Mouse (Mus musculus) right cerebral cortex, adult 18-20 months (tissue): ENCODE measurements around the gene Oas1h.
A peak's percentile ranks its signal among the peaks of the same experiment; 100 is the strongest.
"Not testable (repeated sequence)": the region's sequence is repeated elsewhere in the genome, so short reads cannot be mapped to it uniquely, and the experiment has no call there.

Experiments
- DNase-seq: peaks from one replicate; pipeline ENCODE4 v3.0.0; 2022; ENCODE audit warnings: mixed read lengths

Oas1h gene

DNA sequence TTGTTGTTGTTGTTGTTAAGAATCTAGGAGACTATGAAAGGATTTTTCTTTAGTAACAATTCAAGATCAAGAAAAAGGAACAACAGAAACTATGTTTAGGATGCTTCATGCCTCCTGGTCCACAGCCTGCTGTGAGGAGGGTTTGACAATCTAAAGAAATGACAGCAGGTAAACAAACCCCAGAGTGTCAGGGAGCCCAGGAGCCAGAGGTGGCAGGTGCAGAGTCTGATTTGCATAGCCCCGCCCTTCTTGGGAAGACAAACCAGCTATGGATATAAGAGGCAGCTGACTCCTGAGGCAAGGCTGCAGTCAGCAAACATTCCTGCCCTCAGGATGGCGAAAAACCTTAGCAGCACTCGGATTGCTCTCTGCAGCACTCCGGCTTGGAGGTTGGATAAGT is at the start of gene Oas1h:
Gene Oas1h (plus strand): TSS at position 301 of the 400 bp plus-strand sequence.
- DNase-seq: no peak

DNA sequence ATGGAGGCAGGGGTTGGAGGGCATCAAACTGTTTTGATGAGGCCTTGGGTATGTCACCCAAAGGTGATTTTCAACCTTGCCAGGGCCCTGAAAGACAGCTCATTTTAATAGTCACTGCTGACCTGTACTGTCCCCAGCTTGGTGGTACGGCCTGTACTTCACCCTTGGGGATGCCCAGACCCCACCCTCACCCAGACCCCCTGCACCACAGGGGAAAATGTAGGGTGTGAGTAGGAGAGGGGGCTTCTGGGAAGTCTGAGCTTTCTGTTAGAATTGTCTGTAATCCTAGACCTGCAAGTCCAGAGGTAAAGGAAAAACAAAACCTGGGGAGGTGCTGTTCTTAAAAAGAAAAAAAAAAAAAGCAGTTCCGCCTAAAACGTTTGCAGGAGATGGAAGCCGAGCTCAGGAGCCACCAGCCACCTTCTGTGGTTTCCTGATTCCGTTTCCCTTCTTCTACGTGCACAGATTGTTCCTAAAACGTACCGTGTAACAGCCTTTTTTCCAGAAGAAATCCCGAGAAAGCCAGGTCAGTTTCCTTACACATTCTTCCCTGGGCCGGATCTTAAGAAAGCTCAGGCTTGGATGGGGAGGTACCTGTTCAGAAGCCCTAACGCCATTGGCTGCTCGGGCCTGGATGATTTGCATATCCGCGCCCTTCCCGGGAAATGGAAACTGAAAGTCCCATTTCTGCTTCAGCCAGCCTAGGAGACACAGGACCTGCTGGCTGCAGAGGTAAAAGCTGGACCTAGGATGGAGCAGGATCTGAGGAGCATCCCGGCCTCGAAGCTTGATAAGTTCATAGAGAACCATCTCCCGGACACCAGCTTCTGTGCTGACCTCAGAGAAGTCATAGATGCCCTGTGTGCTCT is 49.0 kb upstream of the Oas1h start, which contains the start of gene Oas1c:
Gene Oas1c (minus strand): TSS at position 564 of the 869 bp plus-strand sequence.
- peak; percentile 85 for DNase-seq

DNA sequence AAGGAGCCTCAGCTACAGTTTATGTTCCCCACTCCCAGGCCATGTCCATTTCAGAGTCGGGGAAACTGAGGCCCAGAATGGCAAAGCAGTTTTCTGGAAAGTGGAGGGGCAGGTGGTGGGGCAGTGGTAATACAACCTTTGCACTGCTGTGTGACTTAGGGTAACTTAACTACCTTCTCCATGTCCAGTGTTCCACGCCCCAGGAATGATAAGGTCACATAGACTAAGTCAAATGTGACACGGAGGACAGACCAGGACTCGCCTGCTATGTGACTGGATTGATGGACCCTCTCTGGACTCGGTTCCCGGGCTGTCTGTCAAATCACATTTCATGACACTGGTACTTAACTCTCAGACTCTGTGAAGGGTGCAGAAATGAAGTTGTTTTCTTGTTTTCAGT is 48.2 kb upstream of the Oas1h start:
- DNase-seq: no peak

DNA sequence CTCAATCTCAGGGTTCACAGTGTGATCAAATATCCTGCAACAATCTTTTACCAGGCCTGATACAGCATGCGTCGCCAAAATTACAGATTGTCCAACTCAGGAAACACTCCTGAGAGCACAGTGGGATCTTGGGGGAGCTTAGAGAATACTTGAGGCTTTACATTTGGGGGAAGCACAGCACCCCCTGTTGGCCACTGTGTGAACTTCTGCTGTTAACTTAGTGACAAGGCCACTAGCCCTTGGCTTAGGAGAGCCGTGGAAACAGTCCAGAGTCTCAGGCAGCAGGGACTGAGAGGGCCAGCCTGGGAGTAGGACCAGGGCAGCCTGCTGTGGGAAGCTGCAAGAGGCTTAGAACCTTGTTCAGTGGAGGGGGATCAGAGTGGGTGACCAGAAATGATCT is 45.3 kb upstream of the Oas1h start:
- DNase-seq: no peak

DNA sequence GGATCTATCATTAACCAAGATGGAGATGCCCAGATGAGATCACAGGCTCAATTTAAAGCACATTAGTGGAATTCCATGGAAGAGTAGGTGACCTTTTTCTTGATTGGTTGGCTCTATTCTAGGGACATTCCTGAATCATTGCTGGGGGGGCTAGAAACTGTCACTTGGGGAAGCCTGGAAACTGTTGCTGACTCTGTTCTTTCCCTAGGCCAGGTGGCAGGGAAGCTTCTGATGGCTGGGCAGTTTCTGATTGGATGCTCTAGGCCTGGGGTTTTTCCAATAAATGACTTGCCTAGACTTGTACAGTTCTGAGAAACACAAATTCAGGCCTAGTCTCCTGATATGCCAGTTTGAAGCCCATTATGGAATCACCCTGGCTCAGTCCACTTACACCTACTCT is 42.2 kb upstream of the Oas1h start:
- DNase-seq: no peak

DNA sequence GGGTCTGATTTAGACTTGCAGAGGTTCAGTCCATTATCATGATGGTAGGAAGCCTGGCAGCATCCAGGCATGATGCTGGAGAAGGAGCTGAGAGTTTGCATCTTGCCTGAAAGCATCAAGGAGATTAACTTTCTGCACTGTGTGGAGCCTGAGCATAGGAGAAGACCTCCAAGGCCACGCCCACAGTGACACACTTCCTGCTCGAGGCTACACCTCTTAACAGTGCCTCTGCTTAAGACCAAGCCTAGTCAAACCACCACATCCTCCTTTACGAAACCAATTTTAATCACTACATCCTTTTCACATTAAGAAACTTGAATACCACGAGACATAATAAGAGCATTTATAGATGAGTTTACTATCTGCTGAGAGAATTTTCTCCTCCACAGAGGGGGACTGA is 30.2 kb upstream of the Oas1h start:
- no peak for DNase-seq

DNA sequence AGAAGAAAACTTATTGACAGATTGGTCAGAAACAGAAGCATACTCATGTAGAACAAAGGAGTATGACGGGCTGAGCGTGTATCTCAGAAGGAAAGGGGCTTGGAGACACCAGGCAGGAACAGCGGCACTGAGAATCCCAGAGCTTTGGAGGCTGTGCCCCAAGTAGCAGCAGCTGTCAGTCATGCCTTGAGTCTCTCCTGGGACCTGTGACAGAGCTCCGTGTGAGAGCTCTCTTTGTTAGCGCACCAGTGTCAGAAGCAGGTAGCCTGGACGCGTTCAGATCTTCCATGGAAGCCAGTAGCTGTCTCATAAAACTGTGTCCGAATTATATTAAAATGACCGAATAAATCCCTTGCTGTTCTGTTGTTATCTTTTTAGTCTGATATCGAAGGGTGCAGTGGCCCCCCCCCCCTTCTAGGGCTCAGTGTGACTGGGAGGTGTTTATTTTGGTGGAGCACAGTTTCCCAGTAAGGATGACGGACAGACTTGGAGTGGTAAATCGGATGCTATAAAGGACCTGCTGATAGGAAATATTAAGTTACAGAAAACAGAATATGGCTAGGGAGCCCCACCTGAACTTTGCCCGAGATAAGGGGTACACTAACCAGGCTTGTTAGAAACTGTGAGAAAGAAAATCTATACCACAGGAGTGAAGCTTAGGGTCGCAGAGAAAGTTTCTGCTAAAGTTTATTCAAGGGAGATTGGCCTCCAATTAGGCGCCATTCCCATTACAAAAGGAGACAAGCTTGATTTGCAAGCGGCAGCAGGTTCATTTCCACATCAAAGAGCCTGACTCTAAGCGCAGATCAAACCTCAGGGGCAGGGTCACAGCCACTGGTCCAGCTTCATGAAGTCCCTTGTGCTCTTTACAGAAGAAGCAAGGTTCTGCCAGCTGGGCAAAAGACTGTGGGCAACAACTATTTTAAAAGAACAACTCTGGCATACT is 27.6 kb upstream of the Oas1h start:
- no peak for DNase-seq

DNA sequence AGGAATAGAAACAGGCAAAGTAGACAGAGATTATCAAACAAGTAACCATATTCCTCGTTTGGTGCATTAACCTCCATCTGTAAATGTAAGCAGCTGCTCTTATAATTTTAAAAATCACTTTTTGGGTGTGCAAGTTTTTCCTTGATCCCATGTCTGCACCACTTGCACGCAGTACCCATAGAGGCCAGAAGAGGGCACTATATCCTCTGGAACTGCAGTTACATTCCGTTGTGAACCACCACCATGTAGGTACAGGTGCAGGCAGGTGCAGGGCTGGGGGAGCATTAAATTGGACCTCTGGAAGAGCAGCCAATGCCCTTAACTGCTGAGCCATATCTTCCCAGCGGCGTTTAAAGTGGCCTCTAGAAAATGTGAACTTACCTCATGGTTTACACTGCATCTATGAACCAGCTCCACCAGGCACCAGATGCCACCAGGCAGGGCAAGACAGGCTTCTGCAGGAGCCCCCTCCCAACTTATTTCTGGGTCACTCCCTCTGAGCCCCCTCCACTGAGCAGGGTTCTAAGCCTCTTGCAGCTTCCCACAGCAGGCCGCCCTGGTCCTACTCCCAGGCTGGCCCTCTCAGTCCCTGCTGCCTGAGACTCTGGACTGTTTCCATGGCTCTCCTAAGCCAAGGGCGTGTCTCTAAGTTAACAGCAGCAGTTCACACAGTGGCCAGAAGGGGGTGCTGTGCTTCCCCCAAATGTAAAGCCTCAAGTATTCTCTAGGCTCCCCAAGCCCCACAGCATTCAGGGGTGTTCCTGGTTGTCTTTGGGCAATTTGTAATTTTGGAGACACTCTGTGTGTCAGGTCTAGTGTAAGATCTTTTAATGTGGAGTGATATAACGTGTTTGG is 24.3 kb upstream of the Oas1h start:
- no peak for DNase-seq

DNA sequence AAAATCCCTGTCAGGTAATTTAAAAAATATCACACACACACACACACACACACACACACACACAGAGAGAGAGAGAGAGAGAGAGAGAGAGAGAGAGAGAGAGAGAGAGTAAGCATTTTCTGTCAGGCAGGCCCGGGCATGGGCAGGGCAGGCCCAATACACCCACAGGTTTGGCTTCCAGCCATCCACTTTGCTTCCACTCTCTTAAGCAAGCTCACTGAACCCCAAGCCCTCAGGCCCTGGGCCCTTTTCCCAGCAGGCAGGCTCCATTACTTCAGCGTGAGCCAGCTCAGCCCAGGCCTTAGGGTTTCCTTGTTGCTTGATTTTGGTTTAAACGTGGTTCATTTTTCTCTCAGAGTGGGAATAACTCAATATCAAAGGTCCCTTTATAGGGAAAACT is 16.5 kb upstream of the Oas1h start:
- no peak for DNase-seq

DNA sequence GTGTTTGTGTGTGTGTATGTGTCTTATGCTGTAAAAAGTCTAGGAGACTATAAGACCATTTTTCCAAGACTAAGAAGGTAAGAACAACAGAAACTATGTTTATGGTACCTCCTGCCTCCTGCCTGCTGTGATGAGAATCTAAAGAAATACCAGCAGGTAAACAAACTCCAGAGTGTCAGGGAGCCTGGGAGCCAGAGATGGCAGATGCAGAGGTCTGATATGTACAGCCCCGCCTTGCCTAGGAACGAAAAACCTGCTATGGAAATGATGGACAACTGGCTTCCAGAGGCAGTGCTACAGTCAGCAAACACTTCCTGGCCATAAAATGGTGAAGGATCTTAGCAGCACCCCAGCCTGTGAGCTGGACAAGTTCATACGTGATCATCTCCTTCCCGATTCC is 14.2 kb upstream of the Oas1h start, which contains the start of gene Oas1f:
Gene Oas1f (plus strand): TSS at position 301 of the 400 bp plus-strand sequence.
- DNase-seq: no peak

DNA sequence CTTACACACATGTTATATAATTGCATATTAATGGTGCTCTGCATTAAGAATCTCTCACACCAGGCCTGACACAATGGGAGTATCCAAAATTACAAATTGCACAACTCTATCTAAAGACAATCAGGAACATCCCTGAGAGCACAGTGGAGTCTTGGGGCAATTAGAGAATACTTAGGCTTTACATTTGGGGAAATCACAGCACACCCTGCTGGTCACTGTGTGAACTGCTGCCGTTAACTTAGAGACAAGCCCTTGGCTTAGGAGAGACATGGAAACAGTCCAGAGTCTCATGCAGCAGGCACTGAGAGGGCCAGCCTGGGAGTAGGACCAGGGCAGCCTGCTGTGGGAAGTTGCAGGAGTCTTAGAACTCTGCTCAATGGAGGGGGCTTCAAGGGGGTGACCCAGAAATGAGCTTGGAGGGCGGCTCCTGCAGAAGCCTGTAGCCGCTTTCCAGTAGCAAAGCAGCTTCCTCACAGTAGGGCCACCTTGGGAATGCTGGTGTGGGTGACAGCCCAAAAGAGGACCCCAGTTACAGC is 11.6 kb upstream of the Oas1h start:
- peak; percentile 12 for DNase-seq

DNA sequence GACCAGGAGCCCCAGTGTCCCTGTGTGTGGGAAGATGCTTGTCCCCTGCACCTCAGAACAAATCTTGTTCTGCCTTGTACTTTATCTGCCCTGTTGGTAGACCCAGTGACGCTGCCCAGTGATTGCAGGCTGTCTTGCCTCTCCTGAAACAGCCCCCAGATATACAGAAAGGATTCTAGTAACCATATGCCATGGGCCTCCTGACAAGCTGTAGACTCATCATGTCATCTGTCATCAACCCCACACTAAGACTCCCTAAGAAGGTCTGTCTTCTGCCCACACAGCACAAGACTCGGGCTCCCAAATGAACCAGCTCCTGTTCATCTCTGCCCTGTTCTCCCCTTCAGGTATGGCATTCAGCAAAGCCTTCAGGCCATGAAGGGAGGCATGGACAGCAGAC is 2.0 kb upstream of the Oas1h start:
- peak; percentile 13 for DNase-seq

DNA sequence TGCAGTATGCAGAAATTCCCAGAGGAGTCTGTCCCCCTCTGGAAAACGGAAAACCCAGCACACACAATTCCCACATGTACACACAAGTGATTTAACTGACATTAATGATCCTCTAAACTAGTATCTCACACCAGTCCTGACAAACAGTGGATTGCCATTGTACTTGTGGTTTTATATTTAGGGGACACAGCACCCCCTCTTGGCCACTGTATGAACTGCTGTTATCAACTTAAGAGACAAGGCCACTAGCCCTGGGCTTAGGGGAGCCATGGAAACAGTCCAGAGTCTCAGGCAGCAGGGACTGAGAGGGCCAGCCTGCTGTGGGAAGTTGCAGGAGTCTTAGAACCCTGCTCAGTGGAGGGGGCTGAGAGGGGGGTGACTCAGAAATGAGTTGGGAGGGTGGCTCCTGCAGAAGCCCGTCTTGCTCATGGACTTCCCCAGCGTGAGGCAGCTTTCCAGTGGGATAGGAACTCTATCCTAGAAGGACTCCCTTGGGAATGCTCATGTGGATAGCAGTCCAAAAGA is 4.2 kb downstream of the Oas1h start:
- no peak for DNase-seq

DNA sequence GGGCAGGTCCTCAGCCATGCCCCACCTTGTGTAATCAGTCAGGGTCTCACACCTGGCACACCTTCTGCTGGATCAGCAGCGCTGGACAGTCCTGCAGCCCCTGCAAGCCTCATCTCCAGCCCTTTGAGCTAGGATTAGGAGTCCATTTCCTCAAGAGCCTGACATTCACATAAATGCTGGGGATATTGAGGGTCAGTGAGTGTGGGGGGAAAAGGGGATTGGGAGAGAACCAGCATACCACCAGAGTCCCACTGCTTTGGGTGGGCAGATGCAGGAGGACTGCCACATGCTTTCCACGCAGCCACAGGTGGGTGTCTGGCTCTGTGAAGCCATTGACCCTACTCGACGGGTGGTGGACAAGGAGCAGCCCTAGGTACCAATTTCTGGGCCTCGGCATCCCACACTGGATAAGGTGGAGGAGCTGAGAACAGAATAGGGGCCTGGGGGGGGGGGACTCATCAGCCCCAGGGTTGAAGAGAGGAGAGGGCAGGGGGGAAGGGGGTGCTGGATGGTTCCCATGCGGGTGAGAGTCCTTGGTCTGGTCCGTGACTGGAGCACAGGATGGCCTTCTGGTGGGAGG is 8.3 kb downstream of the Oas1h start:
- DNase-seq: no peak

DNA sequence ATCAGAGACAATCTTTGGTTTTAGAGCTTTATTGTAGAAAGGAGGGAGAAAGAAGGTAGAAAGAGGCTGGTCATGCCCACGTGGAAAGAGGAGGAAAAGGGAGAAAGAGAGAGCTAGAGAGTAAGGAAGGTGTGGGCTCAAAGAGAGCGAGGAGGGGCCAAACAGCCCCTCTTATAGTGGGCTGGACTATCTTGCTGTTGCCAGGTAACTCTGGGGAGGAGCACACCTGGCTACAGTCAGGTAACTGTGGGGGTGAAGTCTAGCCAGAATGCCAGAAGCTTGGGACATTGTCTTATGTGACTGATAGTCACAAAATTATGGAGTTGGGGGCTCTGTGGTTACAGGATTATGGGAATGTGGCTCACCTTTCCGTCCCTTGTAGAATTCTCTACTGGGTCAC is 8.9 kb downstream of the Oas1h start:
- DNase-seq: no peak

DNA sequence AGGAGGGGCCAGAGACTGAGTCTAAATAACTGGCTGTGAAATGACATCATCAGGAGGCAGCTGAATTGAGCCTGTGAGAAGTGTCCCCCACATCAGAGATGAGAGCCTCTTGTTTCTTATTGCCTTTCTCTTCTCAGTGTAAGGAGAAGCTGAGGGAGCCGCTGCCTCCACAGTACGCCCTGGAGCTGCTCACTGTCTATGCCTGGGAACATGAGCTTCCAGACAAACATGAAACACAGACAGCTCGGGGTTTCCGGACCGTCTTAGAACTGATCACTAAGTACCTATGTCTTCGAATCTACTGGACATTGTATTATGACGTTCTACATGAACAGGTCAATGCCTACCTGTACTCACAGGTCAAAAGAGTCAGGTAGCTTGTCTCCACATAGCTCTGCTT is 9.6 kb downstream of the Oas1h start:
- DNase-seq: peak; percentile 5

DNA sequence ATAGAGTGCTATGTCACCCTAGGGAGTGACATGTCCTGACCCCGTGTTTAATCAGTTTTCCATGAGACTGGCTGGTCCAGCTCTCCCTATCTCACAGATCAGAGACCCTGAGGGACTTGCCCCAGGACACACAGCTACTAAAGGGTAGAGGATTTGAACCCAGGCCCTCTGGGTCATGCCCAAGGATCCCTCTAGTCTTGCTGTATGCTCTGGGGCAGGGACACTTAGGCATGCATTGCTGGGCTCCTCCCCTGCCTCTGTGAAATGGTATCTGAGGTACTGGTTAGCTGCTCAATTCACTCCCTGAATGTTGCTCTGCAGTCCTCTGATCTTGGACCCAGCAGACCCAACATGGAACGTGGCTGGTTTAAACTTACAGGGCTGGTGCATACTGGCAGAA is 10.2 kb downstream of the Oas1h start:
- no peak for DNase-seq

DNA sequence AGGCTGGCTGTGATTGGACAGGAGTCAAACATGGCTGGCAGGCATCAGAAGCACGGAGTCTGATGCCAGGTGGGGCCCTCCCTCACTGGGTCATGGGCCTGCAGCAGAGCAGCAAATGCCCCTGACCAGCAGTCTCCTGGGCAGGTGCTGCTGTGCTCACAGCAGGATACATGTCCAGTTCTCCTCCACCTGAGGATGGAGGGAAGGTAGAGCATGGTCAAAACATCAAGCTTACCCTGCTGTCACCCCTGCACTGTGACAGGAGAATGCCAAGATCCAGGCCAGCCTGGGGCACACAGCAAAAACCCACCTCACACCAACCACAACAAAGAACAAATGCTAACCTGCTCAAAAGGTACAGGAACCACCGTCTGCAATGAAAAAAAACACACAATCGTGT is 15.6 kb downstream of the Oas1h start:
- DNase-seq: not testable (repeated sequence)

DNA sequence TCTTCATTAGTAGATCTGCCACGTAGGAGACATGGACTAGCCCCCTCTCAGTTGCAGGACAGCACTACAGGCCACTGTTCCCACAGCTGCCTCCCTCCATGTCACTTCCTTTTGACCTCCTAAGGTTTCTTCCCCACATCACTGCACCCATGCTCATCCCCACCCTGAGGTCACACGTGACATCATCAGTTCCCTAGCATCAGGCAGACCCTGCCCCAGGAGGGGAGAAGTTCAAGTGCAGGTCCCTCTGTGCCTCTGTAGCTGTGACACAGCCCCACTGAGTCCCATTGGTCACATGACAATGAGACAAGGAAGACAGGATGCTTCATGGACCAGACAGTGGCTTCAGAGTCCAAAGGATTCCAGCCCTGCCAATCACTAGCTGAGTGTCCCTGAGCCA is 16.2 kb downstream of the Oas1h start:
- DNase-seq: not testable (repeated sequence)

DNA sequence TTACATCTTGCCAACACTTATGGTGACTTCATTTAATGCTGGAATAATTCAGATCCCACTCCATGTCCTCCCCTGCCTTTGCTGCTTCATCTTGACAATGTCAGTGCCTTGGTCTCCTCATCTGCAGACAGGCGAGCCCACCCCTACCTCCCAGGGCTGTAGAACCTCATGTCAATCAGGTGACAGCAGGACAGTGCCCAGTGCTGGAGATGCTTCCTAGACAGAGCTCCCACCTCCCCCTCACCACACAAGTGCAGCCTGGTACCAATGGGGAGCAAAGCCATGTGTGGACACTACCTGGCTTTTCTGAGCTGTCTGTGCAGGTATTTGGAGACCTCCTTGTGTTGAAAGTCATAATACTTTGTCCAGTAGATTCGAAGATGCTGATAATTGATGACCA is 17.6 kb downstream of the Oas1h start:
- not testable (repeated sequence) for DNase-seq

DNA sequence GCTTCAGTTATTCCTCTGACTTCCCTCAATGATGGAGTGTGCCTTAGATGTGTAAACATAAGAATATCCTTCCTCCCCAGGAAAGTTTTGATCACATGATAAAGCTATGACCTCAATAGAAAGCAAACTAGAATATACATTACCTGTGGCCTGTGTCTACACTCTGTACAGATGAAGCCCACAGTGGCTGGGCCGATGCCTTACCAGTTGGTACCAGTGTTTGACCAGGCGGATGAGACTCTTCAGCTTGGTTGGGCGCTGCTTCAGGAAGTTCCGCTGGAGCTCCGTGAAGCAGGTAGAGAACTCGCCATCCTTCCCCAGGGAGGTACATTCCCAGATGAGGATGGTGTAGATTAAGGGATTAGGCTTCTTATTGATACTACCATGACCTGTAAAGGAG is 20.5 kb downstream of the Oas1h start:
- DNase-seq: not testable (repeated sequence)

DNA sequence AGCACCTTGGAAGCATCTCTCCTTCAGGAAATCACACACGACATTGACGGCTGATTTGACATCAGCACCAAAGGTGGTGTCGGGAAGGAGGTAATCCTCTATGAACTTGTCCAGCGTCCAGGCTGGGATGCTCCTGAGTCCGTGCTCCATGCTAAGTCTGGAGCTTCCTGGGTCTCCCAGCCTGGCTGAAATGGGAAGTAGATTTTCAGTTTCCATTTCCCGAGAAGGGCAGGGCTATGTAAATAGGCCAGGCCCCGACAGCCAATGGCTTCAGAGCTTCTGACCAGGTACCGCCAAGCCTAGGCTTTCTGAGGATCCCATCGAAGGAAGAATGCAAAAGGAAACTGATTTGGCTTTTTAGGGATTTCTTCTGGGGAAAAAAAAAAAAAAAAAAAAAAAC is 26.2 kb downstream of the Oas1h start, which contains the start of gene Oas1g:
Gene Oas1g (minus strand): TSS at position 201 of the 400 bp plus-strand sequence.
- DNase-seq: not testable (repeated sequence)
